Mouse (Mus musculus): ENCODE results near the gene Gm8251. TPM values are rescaled to one million over a fixed set of nuclear protein-coding genes. Genes with fewer than 3 reads are reported as not detected.

Gene Gm8251
- 0.03 TPM in 1 of 2 replicates, not detected in the other for polyA plus RNA-seq (2015; fragmentation: Nextera tagmentation; extraction: Ambion mirVana)

DNA sequence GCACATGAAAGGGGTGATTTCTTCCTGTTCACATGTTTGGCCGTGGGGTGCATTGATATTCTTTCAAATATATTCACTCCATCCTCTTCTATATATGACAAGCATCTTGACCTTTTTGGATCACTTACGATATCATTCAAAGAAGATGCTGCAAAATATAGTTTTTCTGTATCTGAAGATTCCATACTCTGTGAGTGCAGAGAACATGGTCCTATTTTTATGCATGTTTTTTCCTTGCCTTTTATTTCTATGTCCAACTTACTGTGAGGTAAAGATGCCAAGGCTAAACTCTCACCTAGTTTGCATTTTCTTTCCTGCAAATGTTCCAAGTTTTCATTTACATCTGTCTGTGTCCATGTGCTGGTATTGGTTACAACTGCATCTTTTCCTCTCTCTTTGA is at the start of gene Gm8251:
TSS of gene Gm8251 (minus strand) at position 101 of the 400 bp plus-strand sequence.
- Histone ChIP-seq H3K4me1 (replicated peaks; ENCODE audit: control insufficient read depth, insufficient read depth, low read length) (no peaks in the 10 kb centered on the region), H3K9me3 (ENCODE audit: control insufficient read depth) (no peaks in the 10 kb centered on the region), H3K36me3 (ENCODE audit: control insufficient read depth, insufficient read depth) (no peaks in the 10 kb centered on the region), H3K4me2 (replicated peaks; ENCODE audit: low read depth) (no peak within 1 kb of the TSS), H3K27ac (ENCODE audit: low read depth, low read length) (no peak within 1 kb of the TSS), H3K4me3 (ENCODE audit: low read depth, low read length) (no peak within 1 kb of the TSS), H3K9ac (ENCODE audit: low read depth, low read length) (no peak within 1 kb of the TSS), H3K27me3 (replicated peaks; ENCODE audit: control insufficient read depth, insufficient read depth, low read length) (no peaks in the 10 kb centered on the region)
- ATAC-seq: no peak
- no peak for TF ChIP-seq CTCF (IDR thresholded peaks at IDR 0.05; ENCODE audit: low read depth)
- WGBS: 91% methylated on average over 2 of the region's 2 CpGs

DNA sequence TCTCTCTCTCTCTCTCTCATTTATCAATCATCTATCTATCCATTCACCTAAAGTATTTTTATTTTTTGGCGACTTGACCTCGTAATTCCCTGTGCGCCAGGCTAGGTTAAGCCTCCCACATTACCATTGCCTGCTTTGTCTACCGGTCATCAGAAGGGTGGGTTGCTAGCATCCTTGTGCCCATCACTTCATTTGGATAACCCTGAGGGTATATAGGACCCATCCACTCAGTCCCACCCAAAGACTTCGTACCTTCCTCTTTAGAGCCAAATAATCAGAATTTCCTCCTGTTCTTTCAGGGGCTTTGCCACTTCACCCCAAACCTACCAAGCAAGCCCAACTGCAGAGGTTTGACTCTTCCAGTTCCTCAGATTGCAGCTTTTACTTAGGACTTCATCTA is 41.2 kb upstream of the Gm8251 start:
- Histone ChIP-seq H3K9me3 (ENCODE audit: control insufficient read depth) (no peaks in the 10 kb centered on the region), H3K4me3 (ENCODE audit: low read depth, low read length) (peak overlapping the region; percentile 69)
- no peak for ATAC-seq

DNA sequence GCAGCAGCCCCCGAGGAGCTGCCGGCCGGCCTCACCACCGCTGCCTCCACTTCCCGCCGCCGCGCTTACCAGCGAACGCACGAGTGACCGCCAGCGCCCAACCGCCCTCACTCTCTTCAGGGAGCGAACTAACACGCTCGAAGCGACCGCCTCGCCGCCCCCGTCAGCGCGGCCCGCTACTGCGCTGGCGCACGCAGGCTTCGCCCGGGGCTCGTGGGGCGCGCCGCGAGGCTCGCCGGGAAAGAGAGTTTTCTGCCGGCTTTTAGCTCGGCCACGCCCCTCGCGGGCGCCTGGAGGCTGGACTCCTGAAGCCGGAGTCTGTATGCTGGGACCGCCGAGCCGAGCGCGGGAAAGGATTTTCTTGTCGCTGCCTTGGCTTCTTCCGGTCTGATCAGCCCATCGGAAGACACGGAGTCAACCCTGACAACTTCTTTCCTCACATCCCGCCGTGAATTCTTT is 40.6 kb upstream of the Gm8251 start, which contains the start of gene Tex30:
TSS of gene Tex30 (minus strand) at position 183 of the 459 bp plus-strand sequence.
- Histone ChIP-seq H3K27me3 (replicated peaks; ENCODE audit: control insufficient read depth, insufficient read depth, low read length) (no peaks in the 10 kb centered on the region), H3K9ac (ENCODE audit: low read depth, low read length) (peak within 1 kb of the TSS; percentile 66), H3K9me3 (ENCODE audit: control insufficient read depth) (no peaks in the 10 kb centered on the region), H3K4me3 (ENCODE audit: low read depth, low read length) (peak within 1 kb of the TSS; percentile 69), H3K36me3 (ENCODE audit: control insufficient read depth, insufficient read depth) (peaks cover 6% of the 10 kb centered on the region), H3K4me1 (replicated peaks; ENCODE audit: control insufficient read depth, insufficient read depth, low read length) (no peaks in the 10 kb centered on the region), H3K27ac (ENCODE audit: low read depth, low read length) (peak within 1 kb of the TSS; percentile 91), H3K4me2 (replicated peaks; ENCODE audit: low read depth) (peak within 1 kb of the TSS; percentile 70)
- TF ChIP-seq CTCF (IDR thresholded peaks at IDR 0.05; ENCODE audit: low read depth): 0 out of 2 replicates have a peak, but pooled peaks have one; percentile 8
- under 1% methylated on average over 47 of the region's 55 CpGs for WGBS
- ATAC-seq: peak; percentile 98

More for the DNA sequence above, 41.2 kb upstream of the Gm8251 start:
- no peaks in the 10 kb centered on the region for H3K27me3 ChIP-seq (replicated peaks; ENCODE audit: control insufficient read depth, insufficient read depth, low read length)
- H3K27ac ChIP-seq (ENCODE audit: low read depth, low read length): no peak overlapping the region
- no peak overlapping the region for H3K9ac ChIP-seq (ENCODE audit: low read depth, low read length)
- peak overlapping the region; percentile 70 for H3K4me2 ChIP-seq (replicated peaks; ENCODE audit: low read depth)
- no peaks in the 10 kb centered on the region for H3K4me1 ChIP-seq (replicated peaks; ENCODE audit: control insufficient read depth, insufficient read depth, low read length)
- TF ChIP-seq CTCF (IDR thresholded peaks at IDR 0.05; ENCODE audit: low read depth): no peak
- H3K36me3 ChIP-seq (ENCODE audit: control insufficient read depth, insufficient read depth): peaks cover 8% of the 10 kb centered on the region
- 9% methylated on average over 5 of the region's 5 CpGs for WGBS

DNA sequence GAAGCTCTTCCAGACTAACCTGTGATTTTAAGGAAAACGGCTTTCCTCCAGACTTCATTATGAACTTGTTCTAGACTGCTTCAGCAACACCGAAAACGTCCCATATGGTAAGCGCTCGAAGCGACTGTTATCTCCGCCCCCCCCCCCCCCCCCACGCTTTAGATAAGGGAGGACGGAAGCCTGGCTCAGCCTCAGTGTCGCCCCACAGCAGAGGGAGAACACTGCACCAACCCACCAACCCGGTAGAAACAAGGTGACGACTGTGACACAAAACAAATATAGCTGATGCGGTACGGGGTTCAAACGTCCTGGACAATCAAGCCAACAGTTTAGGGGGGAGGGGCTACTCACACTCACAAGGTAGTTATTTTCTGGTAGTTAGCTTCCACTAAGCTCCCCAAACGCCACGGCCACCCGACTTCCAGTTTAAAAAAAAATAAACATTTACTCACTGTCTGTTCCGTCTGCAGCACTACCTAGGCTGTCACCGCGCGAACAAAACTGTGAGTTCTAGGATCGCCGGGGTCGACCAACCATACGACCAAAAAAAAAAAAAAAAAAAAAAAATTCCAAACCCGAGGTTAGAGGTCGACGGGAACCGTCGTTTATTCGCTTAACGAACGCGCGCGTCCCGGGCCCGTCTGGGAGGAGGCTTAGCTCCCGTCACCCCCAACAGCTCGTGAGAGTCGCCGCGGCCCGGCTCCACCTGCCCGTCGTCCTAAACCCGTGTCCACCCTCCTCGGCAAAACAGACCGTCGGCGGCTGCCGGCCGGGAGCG is 39.9 kb upstream of the Gm8251 start:
- WGBS: 0% methylated on average over 55 of the region's 55 CpGs
- H3K4me3 ChIP-seq (ENCODE audit: low read depth, low read length): peak overlapping the region; percentile 69
- no peaks in the 10 kb centered on the region for H3K27me3 ChIP-seq (replicated peaks; ENCODE audit: control insufficient read depth, insufficient read depth, low read length)
- H3K9me3 ChIP-seq (ENCODE audit: control insufficient read depth): no peaks in the 10 kb centered on the region
- H3K27ac ChIP-seq (ENCODE audit: low read depth, low read length): peak overlapping the region; percentile 91
- H3K4me1 ChIP-seq (replicated peaks; ENCODE audit: control insufficient read depth, insufficient read depth, low read length): no peaks in the 10 kb centered on the region
- TF ChIP-seq CTCF (IDR thresholded peaks at IDR 0.05; ENCODE audit: low read depth): 0 out of 2 replicates have a peak, but pooled peaks have one; percentile 6
- peak overlapping the region; percentile 66 for H3K9ac ChIP-seq (ENCODE audit: low read depth, low read length)
- ATAC-seq: peak; percentile 81
- H3K4me2 ChIP-seq (replicated peaks; ENCODE audit: low read depth): peak overlapping the region; percentile 70
- H3K36me3 ChIP-seq (ENCODE audit: control insufficient read depth, insufficient read depth): peaks cover 7% of the 10 kb centered on the region

DNA sequence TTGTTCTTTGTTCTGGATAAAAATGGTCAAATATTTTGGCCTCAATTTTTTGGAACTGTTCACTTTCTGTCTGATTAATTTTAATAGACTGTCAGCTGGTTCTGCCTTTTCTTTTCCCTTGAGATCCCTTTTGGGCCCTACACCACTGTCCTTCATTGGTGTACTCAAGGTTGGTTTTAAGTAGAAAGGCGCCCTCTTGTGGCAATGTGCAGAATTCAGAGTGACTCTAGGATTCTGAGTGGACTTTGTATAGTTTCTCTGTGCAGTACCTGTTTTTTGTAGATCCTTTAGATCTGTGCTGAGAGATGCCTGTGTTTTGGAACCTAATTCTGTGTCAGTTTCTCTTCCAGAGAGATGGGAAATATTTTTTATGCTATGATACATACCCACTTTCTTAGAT is 2.9 kb upstream of the Gm8251 start:
- Histone ChIP-seq H3K4me3 (ENCODE audit: low read depth, low read length) (no peak overlapping the region), H3K36me3 (ENCODE audit: control insufficient read depth, insufficient read depth) (no peaks in the 10 kb centered on the region), H3K9me3 (ENCODE audit: control insufficient read depth) (no peaks in the 10 kb centered on the region), H3K4me1 (replicated peaks; ENCODE audit: control insufficient read depth, insufficient read depth, low read length) (no peaks in the 10 kb centered on the region), H3K4me2 (replicated peaks; ENCODE audit: low read depth) (no peak overlapping the region), H3K27me3 (replicated peaks; ENCODE audit: control insufficient read depth, insufficient read depth, low read length) (no peaks in the 10 kb centered on the region), H3K27ac (ENCODE audit: low read depth, low read length) (no peak overlapping the region), H3K9ac (ENCODE audit: low read depth, low read length) (no peak overlapping the region)
- TF ChIP-seq CTCF (IDR thresholded peaks at IDR 0.05; ENCODE audit: low read depth): peak; percentile 77
- no peak for ATAC-seq
- WGBS: 8% methylated on average over 1 of the region's 1 CpGs

DNA sequence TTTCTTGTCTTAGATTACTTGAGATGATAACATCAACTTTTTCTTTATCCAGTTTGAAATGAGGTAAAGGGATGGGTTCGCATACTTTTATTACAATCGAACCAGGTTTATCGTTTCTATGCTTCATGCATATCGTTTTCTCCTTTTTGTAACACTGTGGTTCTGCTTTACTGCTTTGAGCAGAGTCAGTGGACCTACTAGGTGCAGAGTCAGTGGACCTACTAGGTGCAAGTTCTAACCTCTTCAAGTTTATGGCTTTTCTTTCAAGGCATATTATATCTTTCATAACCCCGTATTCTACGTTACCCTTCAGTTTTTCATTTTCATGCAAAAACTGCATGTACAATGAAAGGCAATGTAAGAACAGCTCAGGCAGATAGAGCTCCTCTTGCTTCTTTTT is 1.7 kb upstream of the Gm8251 start:
- H3K27me3 ChIP-seq (replicated peaks; ENCODE audit: control insufficient read depth, insufficient read depth, low read length): no peaks in the 10 kb centered on the region
- H3K9ac ChIP-seq (ENCODE audit: low read depth, low read length): no peak overlapping the region
- 86% methylated on average over 6 of the region's 6 CpGs for WGBS
- H3K4me1 ChIP-seq (replicated peaks; ENCODE audit: control insufficient read depth, insufficient read depth, low read length): no peaks in the 10 kb centered on the region
- TF ChIP-seq CTCF (IDR thresholded peaks at IDR 0.05; ENCODE audit: low read depth): no peak
- no peak overlapping the region for H3K4me2 ChIP-seq (replicated peaks; ENCODE audit: low read depth)
- no peaks in the 10 kb centered on the region for H3K9me3 ChIP-seq (ENCODE audit: control insufficient read depth)
- H3K4me3 ChIP-seq (ENCODE audit: low read depth, low read length): no peak overlapping the region
- ATAC-seq: no peak
- H3K27ac ChIP-seq (ENCODE audit: low read depth, low read length): no peak overlapping the region
- H3K36me3 ChIP-seq (ENCODE audit: control insufficient read depth, insufficient read depth): no peaks in the 10 kb centered on the region

Measured in intestine, postnatal 0 days (tissue).